Mouse (Mus musculus): ENCODE results near the gene Spcs1. TPM values are rescaled to one million over a fixed set of nuclear protein-coding genes. Genes with fewer than 3 reads are reported as not detected.
A peak's percentile ranks its signal among the peaks of the same experiment; 100 is the strongest.

The Spcs1 gene
- polyA plus RNA-seq (2012; ENCODE audit: insufficient read depth, insufficient read length, low replicate concordance, missing spikeins), result not detected in 2 replicates

DNA sequence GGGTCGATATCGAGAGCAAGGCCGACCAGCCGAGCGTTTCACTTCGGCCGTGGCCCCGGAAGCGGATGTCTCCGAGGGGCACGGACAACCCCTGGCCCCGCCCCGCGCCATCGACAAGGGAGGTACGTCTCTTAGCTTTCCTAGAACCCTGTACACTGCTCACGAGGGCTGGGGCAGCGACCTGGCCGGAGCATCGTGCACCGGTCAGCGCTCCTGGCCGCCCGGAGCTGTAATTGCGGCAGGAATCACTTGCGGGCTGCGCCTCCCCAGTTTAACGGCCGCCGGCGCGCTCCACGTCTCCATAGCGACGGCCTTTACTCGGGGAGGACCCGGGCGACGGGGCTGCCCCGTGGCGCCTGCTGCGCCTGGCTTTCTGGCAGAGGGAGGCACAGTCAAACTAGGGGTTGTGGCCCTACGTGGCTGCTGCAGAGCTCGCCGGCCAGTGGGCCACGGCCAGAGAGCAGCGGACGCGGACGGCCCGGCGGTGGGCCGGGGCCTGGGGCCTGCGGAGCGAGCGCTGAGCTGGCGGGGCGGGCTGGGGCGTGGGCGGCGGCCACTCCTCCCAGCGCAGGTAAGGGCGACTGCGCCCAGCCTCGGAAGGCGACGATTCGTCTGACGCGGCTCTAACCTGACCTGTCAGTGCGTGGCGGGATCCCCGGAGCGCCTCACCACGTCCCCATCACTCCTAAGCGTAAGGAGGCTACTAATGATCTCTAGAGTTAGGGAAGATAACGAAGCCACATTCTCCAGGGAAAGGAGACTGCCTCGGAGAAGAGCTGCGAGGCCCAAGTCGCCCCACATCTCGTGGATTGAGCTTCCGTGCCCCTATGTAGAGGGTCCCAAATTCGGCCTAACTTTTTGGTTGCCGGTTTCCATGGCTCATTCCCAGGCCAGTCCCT lies at the start of gene Spcs1, which contains the start of gene Glt8d1:
Gene Spcs1, minus strand, starts transcription at position 366 of the 899 bp plus-strand sequence.
Gene Glt8d1, plus strand, starts transcription at position 94 of the 899 bp plus-strand sequence.
- TF ChIP-seq CTCF (IDR thresholded peaks at IDR 0.05; ENCODE audit: insufficient read depth, low read depth, low read length), result no peak
- peak; percentile 61 for TF ChIP-seq POLR2A (IDR thresholded peaks at IDR 0.05; ENCODE audit: insufficient read depth, low read depth, low read length)
- WGBS, result under 1% methylated on average over 84 of the region's 84 CpGs
- Histone ChIP-seq H3K27ac (ENCODE audit: insufficient read depth, low read depth, low read length) (peak within 1 kb of the TSS; percentile 77), H3K4me1 (ENCODE audit: control insufficient read depth, insufficient read depth, low read length) (peaks cover 8% of the 10 kb centered on the region), H3K4me3 (ENCODE audit: insufficient read depth, low read depth, low read length) (peak within 1 kb of the TSS; percentile 90)

DNA sequence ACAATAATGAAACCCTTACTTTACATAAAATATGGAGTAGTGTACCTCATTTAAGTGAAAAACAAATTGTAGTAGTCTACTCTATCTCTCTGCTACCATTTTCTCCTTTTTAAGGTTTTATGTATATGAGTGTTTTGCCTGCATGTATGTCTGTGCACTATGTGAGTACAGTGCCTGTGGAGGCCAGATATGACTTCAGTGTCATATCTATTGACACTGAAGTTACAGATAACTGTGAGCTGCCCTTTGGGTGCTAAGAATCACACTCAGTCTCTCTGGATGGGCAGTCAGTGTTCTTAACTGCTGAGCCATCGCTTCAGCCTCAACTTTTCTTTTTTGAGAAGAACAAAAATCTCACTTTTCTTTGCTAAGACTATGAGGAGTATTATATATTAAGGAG lies 44.3 kb upstream of the Spcs1 start:
- no peak overlapping the region for H3K4me3 ChIP-seq (ENCODE audit: insufficient read depth, low read depth, low read length)
- TF ChIP-seq CTCF (IDR thresholded peaks at IDR 0.05; ENCODE audit: insufficient read depth, low read depth, low read length) (no peak), POLR2A (IDR thresholded peaks at IDR 0.05; ENCODE audit: insufficient read depth, low read depth, low read length) (no peak)
- WGBS, result 98% methylated on average over 1 of the region's 1 CpGs
- no peaks in the 10 kb centered on the region for H3K4me1 ChIP-seq (ENCODE audit: control insufficient read depth, insufficient read depth, low read length)
- no peak overlapping the region for H3K27ac ChIP-seq (ENCODE audit: insufficient read depth, low read depth, low read length)

DNA sequence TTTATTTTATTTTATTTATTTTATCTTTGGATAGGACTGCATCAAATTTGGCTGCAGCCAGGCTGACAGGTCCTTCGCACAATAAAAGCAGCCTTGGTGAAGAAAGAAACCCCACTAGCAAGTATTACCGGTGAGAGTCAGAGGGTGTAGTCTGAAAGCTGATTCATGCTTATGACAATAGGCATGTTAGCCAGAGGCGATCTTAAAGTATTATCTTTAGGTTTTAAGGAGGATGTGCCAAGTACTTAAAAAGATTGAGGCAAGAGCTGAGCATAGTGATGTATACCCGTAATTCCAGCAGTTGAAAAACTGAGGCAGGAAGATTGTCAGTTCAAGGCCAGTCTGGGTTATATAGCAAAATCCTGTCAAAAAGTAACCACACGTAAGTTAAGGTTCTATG lies 43.8 kb upstream of the Spcs1 start:
- Histone ChIP-seq H3K27ac (ENCODE audit: insufficient read depth, low read depth, low read length) (no peak overlapping the region), H3K4me3 (ENCODE audit: insufficient read depth, low read depth, low read length) (no peak overlapping the region), H3K4me1 (ENCODE audit: control insufficient read depth, insufficient read depth, low read length) (no peaks in the 10 kb centered on the region)
- no peak for TF ChIP-seq POLR2A (IDR thresholded peaks at IDR 0.05; ENCODE audit: insufficient read depth, low read depth, low read length)
- TF ChIP-seq CTCF (IDR thresholded peaks at IDR 0.05; ENCODE audit: insufficient read depth, low read depth, low read length), result no peak
- 83% methylated on average over 5 of the region's 5 CpGs for WGBS

DNA sequence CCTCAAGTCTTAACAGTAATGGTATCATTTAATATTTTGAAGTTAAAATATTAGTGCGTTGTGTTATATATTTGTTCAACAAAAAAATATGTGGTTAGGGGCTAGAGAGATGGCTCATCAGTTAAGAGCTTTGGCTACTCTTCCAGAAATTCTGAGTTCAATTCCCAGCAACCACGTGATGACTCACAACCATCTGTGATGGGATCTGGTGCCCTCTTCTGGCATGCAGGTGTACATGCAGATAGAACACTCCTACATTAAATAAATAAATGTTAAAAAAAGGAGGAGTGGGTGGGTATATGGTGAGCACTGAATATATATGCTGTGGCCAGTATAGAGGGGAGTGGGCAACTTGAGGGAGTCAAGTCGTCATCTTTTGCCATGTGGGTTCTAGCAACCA lies 24.3 kb upstream of the Spcs1 start:
- Histone ChIP-seq H3K4me3 (ENCODE audit: insufficient read depth, low read depth, low read length) (no peak overlapping the region), H3K4me1 (ENCODE audit: control insufficient read depth, insufficient read depth, low read length) (no peaks in the 10 kb centered on the region), H3K27ac (ENCODE audit: insufficient read depth, low read depth, low read length) (no peak overlapping the region)
- TF ChIP-seq CTCF (IDR thresholded peaks at IDR 0.05; ENCODE audit: insufficient read depth, low read depth, low read length) (no peak), POLR2A (IDR thresholded peaks at IDR 0.05; ENCODE audit: insufficient read depth, low read depth, low read length) (no peak)
- 75% methylated on average over 3 of the region's 3 CpGs for WGBS

DNA sequence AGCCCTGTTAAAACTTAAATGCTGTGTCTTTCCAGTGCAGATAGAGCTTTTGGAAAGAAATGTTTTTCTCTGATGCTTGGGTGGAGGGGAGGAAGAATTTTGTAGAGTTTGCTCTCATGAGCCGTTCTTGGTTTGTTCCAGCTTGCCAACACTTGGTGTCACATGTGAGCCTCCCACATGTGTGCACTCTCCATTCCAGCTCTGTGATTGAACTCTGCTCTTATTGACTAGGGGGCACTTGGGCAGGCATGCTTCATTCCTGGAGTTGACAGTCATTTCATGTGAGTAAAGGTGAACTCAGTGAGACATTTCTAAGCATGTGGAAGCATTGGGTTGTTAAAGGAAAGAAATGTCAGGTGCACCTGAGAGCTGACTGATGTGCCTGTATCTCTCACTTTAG lies 21.1 kb upstream of the Spcs1 start:
- TF ChIP-seq POLR2A (IDR thresholded peaks at IDR 0.05; ENCODE audit: insufficient read depth, low read depth, low read length) (no peak), CTCF (IDR thresholded peaks at IDR 0.05; ENCODE audit: insufficient read depth, low read depth, low read length) (no peak)
- WGBS, result 5% methylated on average over 1 of the region's 1 CpGs
- H3K4me1 ChIP-seq (ENCODE audit: control insufficient read depth, insufficient read depth, low read length), result peaks cover 2% of the 10 kb centered on the region; the same call in 1 of the 2 replicates
- H3K27ac ChIP-seq (ENCODE audit: insufficient read depth, low read depth, low read length), result no peak overlapping the region
- H3K4me3 ChIP-seq (ENCODE audit: insufficient read depth, low read depth, low read length), result no peak overlapping the region

DNA sequence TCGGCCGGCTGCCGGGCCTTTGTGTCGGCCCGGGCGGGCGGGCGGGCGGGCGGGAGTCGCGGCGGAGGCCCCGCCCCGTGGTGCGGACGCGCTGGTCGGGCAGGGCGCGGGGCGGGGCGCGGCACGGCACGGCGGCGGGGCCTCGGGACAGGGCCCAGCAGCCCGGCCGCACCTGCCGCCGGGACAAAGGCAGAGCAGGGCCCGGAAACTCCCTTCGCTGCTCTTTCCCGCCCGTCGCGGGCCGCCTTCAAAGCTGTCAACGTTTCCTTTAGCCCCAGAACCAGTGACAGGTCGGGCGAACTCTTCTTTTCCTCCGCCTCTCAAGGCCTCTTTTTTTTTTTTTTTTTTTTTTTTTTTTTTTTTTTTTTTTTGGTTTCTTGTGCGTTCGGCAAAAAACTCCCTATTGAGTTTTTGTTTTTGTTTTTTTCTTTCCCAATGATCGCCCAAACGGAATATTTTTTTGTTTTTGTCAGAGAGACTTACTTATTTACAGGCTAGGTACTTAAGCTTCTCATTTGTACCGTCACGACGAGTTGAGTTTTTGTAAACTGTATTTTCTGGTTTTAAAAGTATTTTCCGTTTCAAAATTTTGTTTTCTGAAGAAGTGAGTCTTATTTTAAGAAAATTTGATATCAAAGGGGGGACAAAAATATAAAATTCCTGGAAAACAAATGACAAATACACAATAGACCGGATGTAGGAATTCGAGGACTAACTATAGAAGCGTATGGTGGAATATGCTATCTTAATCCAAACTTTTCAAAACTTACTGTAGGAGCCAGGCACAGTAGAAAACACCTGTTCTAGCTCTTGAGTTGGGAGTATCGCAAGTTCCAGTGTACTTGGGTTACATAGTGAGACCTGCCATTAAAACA lies 18.1 kb upstream of the Spcs1 start:
- Histone ChIP-seq H3K4me1 (ENCODE audit: control insufficient read depth, insufficient read depth, low read length) (peaks cover 2% of the 10 kb centered on the region; the same call in 1 of the 2 replicates), H3K4me3 (ENCODE audit: insufficient read depth, low read depth, low read length) (peak overlapping the region; percentile 94), H3K27ac (ENCODE audit: insufficient read depth, low read depth, low read length) (no peak overlapping the region; the same call in 1 of the 2 replicates)
- no peak for TF ChIP-seq CTCF (IDR thresholded peaks at IDR 0.05; ENCODE audit: insufficient read depth, low read depth, low read length)
- peak; percentile 11; the same call in 1 of the 2 replicates for TF ChIP-seq POLR2A (IDR thresholded peaks at IDR 0.05; ENCODE audit: insufficient read depth, low read depth, low read length)
- 7% methylated on average over 56 of the region's 56 CpGs for WGBS

DNA sequence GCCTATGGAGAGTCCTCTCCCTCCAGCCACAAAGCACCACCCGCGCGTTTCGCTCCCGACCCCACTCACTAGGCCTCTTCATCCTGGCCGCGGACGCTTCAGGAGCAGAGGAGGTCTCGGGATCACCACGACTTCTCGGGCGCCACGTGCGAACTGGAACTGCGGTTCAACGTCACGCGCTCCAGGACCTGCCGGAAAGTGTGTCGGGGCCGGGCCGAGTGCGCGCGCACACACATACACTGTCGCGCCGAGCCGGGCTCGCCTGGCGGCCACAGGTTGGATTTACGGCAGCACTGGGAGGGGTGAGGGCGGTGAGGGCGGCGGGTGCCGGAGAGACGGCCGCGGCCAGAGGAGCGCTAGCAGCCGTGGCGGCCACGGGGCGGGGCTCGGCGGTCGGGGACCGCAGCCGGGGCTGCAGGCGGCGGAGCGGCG lies 17.4 kb upstream of the Spcs1 start, which contains the start of the genes Pbrm1 and Gnl3:
Gene Pbrm1, plus strand, starts transcription at position 279 of the 432 bp plus-strand sequence.
Gene Gnl3, minus strand, starts transcription at position 293 of the 432 bp plus-strand sequence.
- no peak within 1 kb of the TSS; the same call in 1 of the 2 replicates for H3K27ac ChIP-seq (ENCODE audit: insufficient read depth, low read depth, low read length)
- peak within 1 kb of the TSS; percentile 94 for H3K4me3 ChIP-seq (ENCODE audit: insufficient read depth, low read depth, low read length)
- TF ChIP-seq POLR2A (IDR thresholded peaks at IDR 0.05; ENCODE audit: insufficient read depth, low read depth, low read length), result peak; percentile 75
- TF ChIP-seq CTCF (IDR thresholded peaks at IDR 0.05; ENCODE audit: insufficient read depth, low read depth, low read length), result no peak
- WGBS, result under 1% methylated on average over 53 of the region's 53 CpGs
- H3K4me1 ChIP-seq (ENCODE audit: control insufficient read depth, insufficient read depth, low read length), result peaks cover 2% of the 10 kb centered on the region; the same call in 1 of the 2 replicates

DNA sequence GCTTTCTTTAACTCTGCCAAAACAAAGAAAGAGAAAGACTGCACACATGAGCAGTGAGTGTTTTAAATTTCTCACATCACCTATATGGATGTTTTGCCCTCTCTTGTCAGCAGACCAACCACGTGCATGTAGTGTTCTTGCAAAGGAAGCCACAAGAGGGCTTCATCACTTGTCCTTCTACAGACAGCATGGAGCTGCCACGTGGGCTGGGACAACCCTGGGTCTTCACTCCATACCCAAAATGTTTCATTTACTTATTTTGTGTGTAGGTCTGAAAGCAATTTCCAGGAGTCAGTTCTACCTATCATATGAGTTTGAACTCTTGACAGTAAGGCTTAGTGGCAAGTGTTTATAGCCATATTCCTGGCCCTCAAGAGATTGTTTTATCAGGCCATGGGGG lies 16.4 kb upstream of the Spcs1 start:
- Histone ChIP-seq H3K27ac (ENCODE audit: insufficient read depth, low read depth, low read length) (no peak overlapping the region), H3K4me3 (ENCODE audit: insufficient read depth, low read depth, low read length) (no peak overlapping the region), H3K4me1 (ENCODE audit: control insufficient read depth, insufficient read depth, low read length) (peaks cover 2% of the 10 kb centered on the region; the same call in 1 of the 2 replicates)
- TF ChIP-seq CTCF (IDR thresholded peaks at IDR 0.05; ENCODE audit: insufficient read depth, low read depth, low read length) (no peak), POLR2A (IDR thresholded peaks at IDR 0.05; ENCODE audit: insufficient read depth, low read depth, low read length) (no peak)
- 1% methylated on average over 2 of the region's 2 CpGs for WGBS

Measured in olfactory bulb, adult 2 months (tissue).